Mouse (Mus musculus) lung, postnatal 0 days (tissue): ENCODE measurements around the gene Fbxo42.

Experiments used
- CTCF ChIP-seq: IDR thresholded peaks from 2 replicates; pipeline ENCODE4 v1.5.1; 2016; ENCODE audit warnings: antibody characterized with exemption, mild to moderate bottlenecking
- EP300 ChIP-seq: IDR thresholded peaks from 2 replicates; pipeline ENCODE4 v1.6.1; 2016; ENCODE audit warnings: antibody characterized with exemption, mild to moderate bottlenecking, control low read depth

DNA sequence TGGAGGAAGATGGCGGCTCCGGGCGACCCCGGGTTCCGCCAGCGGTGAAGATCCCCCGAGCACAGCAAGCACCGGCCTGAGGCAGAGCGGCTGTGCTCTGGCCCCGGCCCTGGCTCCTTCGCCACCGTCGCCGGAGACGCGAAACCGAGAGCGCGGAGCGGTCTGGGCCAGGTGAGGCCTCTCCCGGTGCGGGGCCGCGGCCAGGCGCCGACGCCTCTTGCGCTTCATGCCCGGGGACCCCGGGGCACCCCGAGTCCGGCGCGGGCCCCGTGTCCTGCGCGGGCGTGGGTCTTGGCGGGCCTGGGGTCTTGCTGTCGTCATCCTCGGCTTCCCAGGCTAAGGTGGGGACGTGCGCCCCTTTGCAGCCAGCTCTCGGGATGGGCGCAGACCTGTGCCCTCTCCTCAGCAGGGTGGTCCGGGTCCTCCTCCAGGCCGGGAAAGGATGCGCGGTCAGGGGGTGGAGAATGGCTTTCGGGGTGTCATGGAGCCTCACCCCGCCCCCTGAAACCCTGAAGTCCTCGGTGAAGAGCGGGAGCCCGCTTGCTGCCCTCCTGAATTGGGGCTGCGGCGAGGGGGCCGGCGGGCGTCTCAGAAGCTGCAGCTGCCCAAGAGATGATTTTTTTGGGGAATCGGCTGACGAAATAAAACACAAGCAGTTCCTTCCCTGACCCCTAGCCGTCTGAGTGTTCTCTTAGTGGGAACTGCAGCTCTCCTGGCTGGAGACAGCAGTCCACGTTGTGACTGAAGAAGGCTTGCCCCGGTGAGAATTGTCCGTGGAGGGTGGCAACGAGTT, 492 bp downstream of the Fbxo42 start:
- TF ChIP-seq CTCF (peak; percentile 31), EP300 (no peak)
